Mouse (Mus musculus) liver, postnatal 0 days (tissue): Measurements from ENCODE around the gene Cdv3. TPM values are rescaled to one million over a fixed set of nuclear protein-coding genes. Genes with fewer than 3 reads are reported as not detected.

ENCODE experiments used
- ATAC-seq: fragments of 200-750 bp; cut with Nextera tagmentation; 2 replicates; pipeline ENCODE4 v1.8.0; 2017; ENCODE audit warnings: mild to moderate bottlenecking, moderate library complexity
- DNase-seq: peaks from one replicate; pipeline ENCODE4 v3.0.0-alpha.2; 2016
- H3K27ac ChIP-seq: fragments of 300-500 bp; sonication (generic); 2 replicates; pipeline ENCODE4 v1.5.1; 2014; ENCODE audit warnings: antibody characterized with exemption, moderate library complexity, mild to moderate bottlenecking, low read depth
- H3K27me3 ChIP-seq: fragments of 300-500 bp; sonication (generic); 2 replicates; pipeline ENCODE4 v1.6.1; 2014; ENCODE audit warnings: low read length, control low read depth, mixed read lengths; ENCODE audit not compliant: insufficient read depth
- H3K36me3 ChIP-seq: fragments of 300-500 bp; sonication (generic); replicated peaks from 2 replicates; pipeline ENCODE4 v1.6.1; 2014; ENCODE audit warnings: mild to moderate bottlenecking, control low read depth, low read length, moderate library complexity, mixed read lengths; ENCODE audit not compliant: insufficient read depth
- H3K4me1 ChIP-seq: fragments of 300-500 bp; sonication (generic); 2 replicates; pipeline ENCODE4 v1.6.1; 2014; ENCODE audit warnings: antibody characterized with exemption, mild to moderate bottlenecking, control low read depth; ENCODE audit not compliant: insufficient read depth
- H3K4me2 ChIP-seq: fragments of 300-500 bp; sonication (generic); 2 replicates; pipeline ENCODE4 v1.6.1; 2014; ENCODE audit warnings: low read depth, mild to moderate bottlenecking, low read length, moderate library complexity, mixed read lengths
- H3K4me3 ChIP-seq: fragments of 300-500 bp; sonication (generic); 2 replicates; pipeline ENCODE4 v1.5.1; 2014; ENCODE audit warnings: low read depth, low read length
- H3K9ac ChIP-seq: fragments of 300-500 bp; sonication (generic); replicated peaks from 2 replicates; pipeline ENCODE4 v1.6.1; 2014; ENCODE audit warnings: mild to moderate bottlenecking, moderate library complexity
- H3K9me3 ChIP-seq: fragments of 300-500 bp; sonication (generic); 2 replicates; pipeline ENCODE4 v1.6.1; 2016; ENCODE audit warnings: mild to moderate bottlenecking, control low read depth, low read length, mixed read lengths
- CTCF ChIP-seq: sonication (generic); IDR thresholded peaks from 2 replicates; pipeline ENCODE4 v1.5.1; 2016; ENCODE audit warnings: antibody characterized with exemption, low read depth
- EP300 ChIP-seq: IDR thresholded peaks from 2 replicates; pipeline ENCODE4 v1.6.1; 2016; ENCODE audit warnings: antibody characterized with exemption, low read depth, mild to moderate bottlenecking
- WGBS: fragments of 180-500 bp; shearing (Covaris S2); extraction: QIAGEN DNeasy Blood & Tissue Kit; methylation state at CpG from one replicate; pipeline ENCODE4 v1.1.7; 2014; ENCODE audit not compliant: insufficient replicate concordance; 5-methylcytosine and 5-hydroxymethylcytosine counted together
- polyA plus RNA-seq: library from polyadenylated mRNA; unstranded; fragments of >200 nt; fragmentation: Nextera tagmentation; extraction: Ambion mirVana; gene quantifications from 2 replicates; pipeline ENCODE4 v1.2.1, GENCODE M21; 2015

The Cdv3 gene
- polyA plus RNA-seq, 1 experiment from 2014 or later, result 36.6 TPM

GRCm38 (mm10) chr9:103309832-103310231, 55.8 kb downstream of the Cdv3 start:
- Histone ChIP-seq H3K9me3 (no peaks in the 10 kb centered on the region), H3K4me2 (no peak overlapping the region), H3K4me1 (peaks cover 11% of the 10 kb centered on the region), H3K4me3 (no peak overlapping the region), H3K9ac (no peak overlapping the region), H3K27ac (no peak overlapping the region), H3K27me3 (no peaks in the 10 kb centered on the region), H3K36me3 (peaks cover 51% of the 10 kb centered on the region)
- TF ChIP-seq CTCF, result no peak
- TF ChIP-seq EP300, result no peak
- 83% methylated on average over 6 of the region's 6 CpGs for WGBS
- no peak for DNase-seq
- no peak for ATAC-seq

GRCm38 (mm10) chr9:103305332-103306041, 60.2 kb downstream of the Cdv3 start:
- TF ChIP-seq EP300 (no peak), CTCF (0 out of 2 replicates have a peak, but pooled peaks have one; percentile 11)
- no peak for DNase-seq

GRCm38 (mm10) chr9:103304927-103305326, 60.7 kb downstream of the Cdv3 start, which contains the start of the genes 1300017J02Rik and Topbp1:
1300017J02Rik (minus strand) TSS chr9:103305082.
Topbp1 (plus strand) TSS chr9:103305215.
- H3K4me1 ChIP-seq, result peaks cover 19% of the 10 kb centered on the region
- TF ChIP-seq EP300 (peak; percentile 69; the same call in 1 of the 2 replicates), CTCF (no peak; the same call in 1 of the 2 replicates)
- H3K4me3 ChIP-seq, result peak within 1 kb of the TSS; percentile 68
- WGBS, result under 1% methylated on average over 46 of the region's 49 CpGs
- ATAC-seq (peak; percentile 96), DNase-seq (peak; percentile 96)
- H3K27me3 ChIP-seq, result no peaks in the 10 kb centered on the region
- H3K27ac ChIP-seq, result peak within 1 kb of the TSS; percentile 79
- peak within 1 kb of the TSS; percentile 79 for H3K9ac ChIP-seq
- H3K4me2 ChIP-seq, result peak within 1 kb of the TSS; percentile 84
- H3K36me3 ChIP-seq, result peaks cover 21% of the 10 kb centered on the region
- no peaks in the 10 kb centered on the region for H3K9me3 ChIP-seq

More at GRCm38 (mm10) chr9:103305332-103306041, 60.2 kb downstream of the Cdv3 start:
- peak; percentile 68 for ATAC-seq
- H3K9me3 ChIP-seq, result no peaks in the 10 kb centered on the region
- H3K4me2 ChIP-seq, result peak overlapping the region; percentile 84
- H3K9ac ChIP-seq, result peak overlapping the region; percentile 79
- WGBS, result under 1% methylated on average over 40 of the region's 40 CpGs
- peak overlapping the region; percentile 68 for H3K4me3 ChIP-seq
- H3K36me3 ChIP-seq, result peaks cover 23% of the 10 kb centered on the region
- H3K4me1 ChIP-seq, result peaks cover 19% of the 10 kb centered on the region
- H3K27ac ChIP-seq, result peak overlapping the region; percentile 53
- no peaks in the 10 kb centered on the region for H3K27me3 ChIP-seq

Other genes with a start within 250 kb of the Cdv3 start
- gene Srprb, start 163.7 kb downstream of the Cdv3 start, polyA plus RNA-seq, result 10.1 and 10.8 TPM in 2 replicates
- 5.1 and 6.1 TPM in 2 replicates for gene Gm20425, start 135.5 kb downstream of the Cdv3 start, polyA plus RNA-seq
- 28,598 and 33,336 TPM in 2 replicates for gene Trf, start 135.4 kb downstream of the Cdv3 start, polyA plus RNA-seq
- 171 and 175 TPM in 2 replicates for gene 1300017J02Rik, start 60.8 kb downstream of the Cdv3 start, polyA plus RNA-seq
- 15.5 and 17.3 TPM in 2 replicates for gene Topbp1, start 60.6 kb downstream of the Cdv3 start, polyA plus RNA-seq
- 5.5 and 6.3 TPM in 2 replicates for gene Bfsp2, start 114.6 kb upstream of the Cdv3 start, polyA plus RNA-seq